Mouse (Mus musculus): ENCODE measurements around the gene Zmym4. TPM values are rescaled to one million over a fixed set of nuclear protein-coding genes. Genes with fewer than 3 reads are reported as not detected.

Gene Zmym4
- polyA plus RNA-seq, 1 experiment from 2014 or later = 30.4 TPM

- WGBS = 67% methylated on average over 7 of the region's 7 CpGs
- ATAC-seq (ENCODE audit: insufficient read depth, low FRiP score, low TSS enrichment) = no peak
- no peak for DNase-seq (ENCODE audit: low spot score)
- Histone ChIP-seq H3K9ac (ENCODE audit: low read length) (no peak overlapping the region), H3K4me2 (ENCODE audit: low read depth) (no peak overlapping the region), H3K27ac (ENCODE audit: low read depth, low read length) (no peak overlapping the region), H3K27me3 (ENCODE audit: control insufficient read depth, insufficient read depth, low read length) (no peaks in the 10 kb centered on the region), H3K36me3 (ENCODE audit: control insufficient read depth, insufficient read depth, low read length) (peaks cover 2% of the 10 kb centered on the region; the same call in 1 of the 2 replicates), H3K4me1 (ENCODE audit: control insufficient read depth, insufficient read depth, low read length) (no peaks in the 10 kb centered on the region), H3K4me3 (ENCODE audit: low read depth, low read length) (no peak overlapping the region), H3K9me3 (ENCODE audit: control insufficient read depth, low read length) (no peaks in the 10 kb centered on the region)
Measured at GRCm38 (mm10) chr4:126846971-126847370, 121.0 kb downstream of the Zmym4 start.

DNA sequence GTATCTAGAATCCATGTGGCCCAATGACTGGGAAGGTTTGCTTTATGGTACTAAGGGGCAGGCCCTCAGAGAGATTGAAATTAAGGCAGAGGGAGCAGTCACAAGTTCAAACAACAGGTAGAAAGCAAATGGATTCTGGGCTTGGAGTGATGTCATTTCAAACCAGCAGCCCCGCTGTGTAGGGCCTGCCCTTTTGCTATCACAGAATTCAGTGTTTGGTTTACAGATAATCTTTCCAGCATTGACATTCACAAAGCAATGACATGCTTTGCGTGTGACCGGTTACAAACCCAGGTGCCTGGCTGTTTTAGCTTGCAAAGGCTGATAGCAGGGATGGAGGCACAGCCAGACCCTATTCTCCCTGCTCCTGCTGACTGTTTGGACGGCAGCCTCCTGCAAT lies 122.3 kb downstream of the Zmym4 start:
- DNase-seq (ENCODE audit: low spot score) (no peak), ATAC-seq (ENCODE audit: insufficient read depth, low FRiP score, low TSS enrichment) (no peak)
- no peaks in the 10 kb centered on the region for H3K27me3 ChIP-seq (ENCODE audit: control insufficient read depth, insufficient read depth, low read length)
- no peak overlapping the region for H3K4me2 ChIP-seq (ENCODE audit: low read depth)
- no peaks in the 10 kb centered on the region for H3K9me3 ChIP-seq (ENCODE audit: control insufficient read depth, low read length)
- no peak overlapping the region for H3K4me3 ChIP-seq (ENCODE audit: low read depth, low read length)
- no peak overlapping the region for H3K27ac ChIP-seq (ENCODE audit: low read depth, low read length)
- peaks cover 2% of the 10 kb centered on the region; the same call in 1 of the 2 replicates for H3K36me3 ChIP-seq (ENCODE audit: control insufficient read depth, insufficient read depth, low read length)
- no peak overlapping the region for H3K9ac ChIP-seq (ENCODE audit: low read length)
- H3K4me1 ChIP-seq (ENCODE audit: control insufficient read depth, insufficient read depth, low read length) = no peaks in the 10 kb centered on the region
- WGBS = 78% methylated on average over 4 of the region's 4 CpGs

GRCm38 (mm10) chr4:126842911-126843310 lies 125.0 kb downstream of the Zmym4 start:
- no peak overlapping the region for H3K9ac ChIP-seq (ENCODE audit: low read length)
- ATAC-seq (ENCODE audit: insufficient read depth, low FRiP score, low TSS enrichment) (no peak), DNase-seq (ENCODE audit: low spot score) (no peak)
- H3K4me3 ChIP-seq (ENCODE audit: low read depth, low read length) = no peak overlapping the region
- H3K27ac ChIP-seq (ENCODE audit: low read depth, low read length) = no peak overlapping the region
- H3K9me3 ChIP-seq (ENCODE audit: control insufficient read depth, low read length) = no peaks in the 10 kb centered on the region
- no peaks in the 10 kb centered on the region for H3K27me3 ChIP-seq (ENCODE audit: control insufficient read depth, insufficient read depth, low read length)
- 54% methylated on average over 3 of the region's 3 CpGs for WGBS
- H3K4me2 ChIP-seq (ENCODE audit: low read depth) = no peak overlapping the region
- no peaks in the 10 kb centered on the region for H3K4me1 ChIP-seq (ENCODE audit: control insufficient read depth, insufficient read depth, low read length)
- H3K36me3 ChIP-seq (ENCODE audit: control insufficient read depth, insufficient read depth, low read length) = peaks cover 2% of the 10 kb centered on the region; the same call in 1 of the 2 replicates

DNA sequence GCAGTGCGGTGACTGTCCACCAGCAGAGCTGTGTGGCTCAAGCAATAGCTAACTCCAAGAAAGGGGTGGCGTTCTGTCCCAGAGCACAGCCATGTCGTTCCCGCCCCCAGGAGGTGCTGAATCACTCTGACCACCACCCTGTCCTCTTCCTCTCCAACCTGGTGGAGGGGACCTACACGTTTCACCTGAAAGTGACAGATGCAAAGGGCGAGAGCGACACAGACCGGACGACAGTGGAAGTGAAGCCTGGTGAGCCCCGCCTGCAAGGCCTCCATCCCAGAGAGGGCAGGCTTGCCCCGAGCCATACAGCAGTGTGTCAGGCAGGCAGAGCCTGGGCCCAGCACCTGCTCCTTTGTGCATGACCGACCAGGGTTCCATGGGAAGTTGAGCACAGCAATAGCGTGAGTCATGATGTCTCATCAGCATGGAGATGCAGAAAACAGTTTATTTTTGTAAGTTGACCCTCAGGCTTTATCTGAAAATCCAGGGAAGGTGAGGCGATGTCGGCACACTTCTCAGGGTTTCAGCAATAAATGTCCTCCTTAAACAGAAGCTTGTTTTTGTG lies 126.9 kb downstream of the Zmym4 start:
- H3K4me2 ChIP-seq (ENCODE audit: low read depth) = no peak overlapping the region
- no peak overlapping the region for H3K4me3 ChIP-seq (ENCODE audit: low read depth, low read length)
- peaks cover 2% of the 10 kb centered on the region for H3K36me3 ChIP-seq (ENCODE audit: control insufficient read depth, insufficient read depth, low read length)
- no peaks in the 10 kb centered on the region for H3K4me1 ChIP-seq (ENCODE audit: control insufficient read depth, insufficient read depth, low read length)
- DNase-seq (ENCODE audit: low spot score) (no peak), ATAC-seq (ENCODE audit: insufficient read depth, low FRiP score, low TSS enrichment) (no peak)
- H3K9me3 ChIP-seq (ENCODE audit: control insufficient read depth, low read length) = no peaks in the 10 kb centered on the region
- no peaks in the 10 kb centered on the region for H3K27me3 ChIP-seq (ENCODE audit: control insufficient read depth, insufficient read depth, low read length)
- 90% methylated on average over 15 of the region's 15 CpGs for WGBS
- no peak overlapping the region for H3K27ac ChIP-seq (ENCODE audit: low read depth, low read length)
- H3K9ac ChIP-seq (ENCODE audit: low read length) = no peak overlapping the region

DNA sequence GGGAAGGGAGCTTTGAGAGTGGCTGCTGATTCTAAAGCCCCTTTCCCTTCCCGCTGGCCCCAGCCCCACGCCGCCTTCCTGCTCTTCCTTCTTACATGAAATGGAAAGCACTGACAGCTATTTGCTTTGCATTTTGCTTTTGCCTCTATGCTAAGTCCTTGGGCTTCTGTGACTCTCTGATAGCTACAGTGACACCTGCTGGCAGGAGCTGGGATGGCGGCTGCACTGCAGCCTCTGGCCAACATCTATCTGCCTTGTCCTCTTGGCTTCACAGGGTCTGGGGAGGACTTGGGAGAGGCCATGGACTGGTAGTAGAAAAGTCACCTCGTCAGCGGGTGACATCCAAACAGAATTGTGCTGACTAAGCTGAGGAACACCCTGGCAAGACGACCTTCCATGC lies 128.1 kb downstream of the Zmym4 start:
- H3K27ac ChIP-seq (ENCODE audit: low read depth, low read length) = no peak overlapping the region
- DNase-seq (ENCODE audit: low spot score) (peak; percentile 88), ATAC-seq (ENCODE audit: insufficient read depth, low FRiP score, low TSS enrichment) (no peak)
- H3K27me3 ChIP-seq (ENCODE audit: control insufficient read depth, insufficient read depth, low read length) = no peaks in the 10 kb centered on the region
- WGBS = 26% methylated on average over 7 of the region's 7 CpGs
- H3K4me2 ChIP-seq (ENCODE audit: low read depth) = no peak overlapping the region
- H3K9me3 ChIP-seq (ENCODE audit: control insufficient read depth, low read length) = no peaks in the 10 kb centered on the region
- peaks cover 4% of the 10 kb centered on the region for H3K36me3 ChIP-seq (ENCODE audit: control insufficient read depth, insufficient read depth, low read length)
- no peaks in the 10 kb centered on the region for H3K4me1 ChIP-seq (ENCODE audit: control insufficient read depth, insufficient read depth, low read length)
- no peak overlapping the region for H3K9ac ChIP-seq (ENCODE audit: low read length)
- H3K4me3 ChIP-seq (ENCODE audit: low read depth, low read length) = no peak overlapping the region

GRCm38 (mm10) chr4:126838799-126839198 lies 129.1 kb downstream of the Zmym4 start:
- no peaks in the 10 kb centered on the region for H3K27me3 ChIP-seq (ENCODE audit: control insufficient read depth, insufficient read depth, low read length)
- no peak overlapping the region for H3K4me2 ChIP-seq (ENCODE audit: low read depth)
- H3K4me1 ChIP-seq (ENCODE audit: control insufficient read depth, insufficient read depth, low read length) = no peaks in the 10 kb centered on the region
- peaks cover 4% of the 10 kb centered on the region for H3K36me3 ChIP-seq (ENCODE audit: control insufficient read depth, insufficient read depth, low read length)
- no peaks in the 10 kb centered on the region for H3K9me3 ChIP-seq (ENCODE audit: control insufficient read depth, low read length)
- no peak overlapping the region for H3K27ac ChIP-seq (ENCODE audit: low read depth, low read length)
- WGBS = 87% methylated on average over 7 of the region's 7 CpGs
- DNase-seq (ENCODE audit: low spot score) = no peak
- no peak overlapping the region for H3K9ac ChIP-seq (ENCODE audit: low read length)
- no peak overlapping the region for H3K4me3 ChIP-seq (ENCODE audit: low read depth, low read length)
- ATAC-seq (ENCODE audit: insufficient read depth, low FRiP score, low TSS enrichment) = no peak

GRCm38 (mm10) chr4:126831122-126831521 lies 136.8 kb downstream of the Zmym4 start:
- H3K4me1 ChIP-seq (ENCODE audit: control insufficient read depth, insufficient read depth, low read length) = no peaks in the 10 kb centered on the region
- 90% methylated on average over 5 of the region's 5 CpGs for WGBS
- H3K4me2 ChIP-seq (ENCODE audit: low read depth) = no peak overlapping the region
- no peak overlapping the region for H3K9ac ChIP-seq (ENCODE audit: low read length)
- peaks cover 3% of the 10 kb centered on the region for H3K36me3 ChIP-seq (ENCODE audit: control insufficient read depth, insufficient read depth, low read length)
- ATAC-seq (ENCODE audit: insufficient read depth, low FRiP score, low TSS enrichment) (no peak), DNase-seq (ENCODE audit: low spot score) (no peak)
- H3K27me3 ChIP-seq (ENCODE audit: control insufficient read depth, insufficient read depth, low read length) = no peaks in the 10 kb centered on the region
- H3K27ac ChIP-seq (ENCODE audit: low read depth, low read length) = no peak overlapping the region
- no peak overlapping the region for H3K4me3 ChIP-seq (ENCODE audit: low read depth, low read length)
- no peaks in the 10 kb centered on the region for H3K9me3 ChIP-seq (ENCODE audit: control insufficient read depth, low read length)

GRCm38 (mm10) chr4:126823917-126824316 lies 144.0 kb downstream of the Zmym4 start:
- no peaks in the 10 kb centered on the region for H3K36me3 ChIP-seq (ENCODE audit: control insufficient read depth, insufficient read depth, low read length)
- H3K4me1 ChIP-seq (ENCODE audit: control insufficient read depth, insufficient read depth, low read length) = no peaks in the 10 kb centered on the region
- no peak for DNase-seq (ENCODE audit: low spot score)
- H3K27ac ChIP-seq (ENCODE audit: low read depth, low read length) = no peak overlapping the region
- no peak overlapping the region for H3K9ac ChIP-seq (ENCODE audit: low read length)
- no peak overlapping the region for H3K4me2 ChIP-seq (ENCODE audit: low read depth)
- H3K9me3 ChIP-seq (ENCODE audit: control insufficient read depth, low read length) = no peaks in the 10 kb centered on the region
- ATAC-seq (ENCODE audit: insufficient read depth, low FRiP score, low TSS enrichment) = no peak
- no peaks in the 10 kb centered on the region for H3K27me3 ChIP-seq (ENCODE audit: control insufficient read depth, insufficient read depth, low read length)
- 92% methylated on average over 5 of the region's 5 CpGs for WGBS
- no peak overlapping the region for H3K4me3 ChIP-seq (ENCODE audit: low read depth, low read length)

Measured in neural tube, embryonic 11.5 days (tissue).